Mouse (Mus musculus): ENCODE results near the gene Col6a2. TPM values are rescaled to one million over a fixed set of nuclear protein-coding genes. Genes with fewer than 3 reads are reported as not detected.

The Col6a2 gene
- polyA plus RNA-seq, 1 experiment from 2014 or later = 101 TPM

GRCm38 (mm10) chr10:76546566-76546965 is 76.9 kb downstream of the Col6a2 start:
- Histone ChIP-seq H3K36me3 (ENCODE audit: control insufficient read depth, insufficient read depth) (peaks cover 89% of the 10 kb centered on the region), H3K9me3 (ENCODE audit: control insufficient read depth) (no peaks in the 10 kb centered on the region), H3K4me3 (ENCODE audit: low read depth, low read length) (no peak overlapping the region), H3K27ac (ENCODE audit: low read depth, low read length) (no peak overlapping the region), H3K27me3 (replicated peaks; ENCODE audit: control insufficient read depth, insufficient read depth, low read length) (no peaks in the 10 kb centered on the region), H3K9ac (ENCODE audit: low read depth, low read length) (no peak overlapping the region), H3K4me1 (replicated peaks; ENCODE audit: control insufficient read depth, insufficient read depth, low read length) (no peaks in the 10 kb centered on the region), H3K4me2 (replicated peaks; ENCODE audit: low read depth) (no peak overlapping the region)
- 95% methylated on average over 8 of the region's 8 CpGs for WGBS
- no peak for ATAC-seq
- TF ChIP-seq CTCF (IDR thresholded peaks at IDR 0.05; ENCODE audit: low read depth) = no peak

Other genes with a start within 250 kb of the Col6a2 start
- not detected in 2 replicates for gene AC141477.1, start 183.2 kb downstream of the Col6a2 start, polyA plus RNA-seq (2015; fragmentation: Nextera tagmentation; extraction: Ambion mirVana)
- gene Pcnt, start 180.8 kb downstream of the Col6a2 start, polyA plus RNA-seq (2015; fragmentation: Nextera tagmentation; extraction: Ambion mirVana) = 5.6 and 6.2 TPM in 2 replicates
- gene 2610028H24Rik, start 174.5 kb downstream of the Col6a2 start, polyA plus RNA-seq (2015; fragmentation: Nextera tagmentation; extraction: Ambion mirVana) = not detected in 2 replicates
- 22.5 and 34.4 TPM in 2 replicates for gene Mcm3ap, start 154.7 kb downstream of the Col6a2 start, polyA plus RNA-seq (2015; fragmentation: Nextera tagmentation; extraction: Ambion mirVana)
- gene Ybey, start 154.5 kb downstream of the Col6a2 start, polyA plus RNA-seq (2015; fragmentation: Nextera tagmentation; extraction: Ambion mirVana) = 2.7 and 2.9 TPM in 2 replicates
- 13.7 and 15.3 TPM in 2 replicates for gene Lss, start 92.0 kb downstream of the Col6a2 start, polyA plus RNA-seq (2015; fragmentation: Nextera tagmentation; extraction: Ambion mirVana)
- not detected in 2 replicates for gene Spatc1l, start 61.4 kb downstream of the Col6a2 start, polyA plus RNA-seq (2015; fragmentation: Nextera tagmentation; extraction: Ambion mirVana)
- 0.83 and 1.2 TPM in 2 replicates for gene Ftcd, start 48.0 kb downstream of the Col6a2 start, polyA plus RNA-seq (2015; fragmentation: Nextera tagmentation; extraction: Ambion mirVana)
- 112 and 113 TPM in 2 replicates for gene Col6a1, start 102.5 kb upstream of the Col6a2 start, polyA plus RNA-seq (2015; fragmentation: Nextera tagmentation; extraction: Ambion mirVana)